Mouse (Mus musculus) C3H10T1/2 (cell line): ENCODE data around the gene Ap1b1. TPM values are rescaled to one million over a fixed set of nuclear protein-coding genes. Genes with fewer than 3 reads are reported as not detected.

ENCODE experiments used
- polyA plus RNA-seq, 2 experiments: library from polyadenylated mRNA; unstranded; fragments of >200 nt; fragmentation: generic; extraction: Trizol; gene quantifications; one replicate each; pipeline ENCODE4 v1.2.1; 2012; ENCODE audit warnings: missing spikeins in 2 of 2

Ap1b1 gene
- polyA plus RNA-seq: 10 to 100 TPM; 25.8 to 50.7 TPM

DNA sequence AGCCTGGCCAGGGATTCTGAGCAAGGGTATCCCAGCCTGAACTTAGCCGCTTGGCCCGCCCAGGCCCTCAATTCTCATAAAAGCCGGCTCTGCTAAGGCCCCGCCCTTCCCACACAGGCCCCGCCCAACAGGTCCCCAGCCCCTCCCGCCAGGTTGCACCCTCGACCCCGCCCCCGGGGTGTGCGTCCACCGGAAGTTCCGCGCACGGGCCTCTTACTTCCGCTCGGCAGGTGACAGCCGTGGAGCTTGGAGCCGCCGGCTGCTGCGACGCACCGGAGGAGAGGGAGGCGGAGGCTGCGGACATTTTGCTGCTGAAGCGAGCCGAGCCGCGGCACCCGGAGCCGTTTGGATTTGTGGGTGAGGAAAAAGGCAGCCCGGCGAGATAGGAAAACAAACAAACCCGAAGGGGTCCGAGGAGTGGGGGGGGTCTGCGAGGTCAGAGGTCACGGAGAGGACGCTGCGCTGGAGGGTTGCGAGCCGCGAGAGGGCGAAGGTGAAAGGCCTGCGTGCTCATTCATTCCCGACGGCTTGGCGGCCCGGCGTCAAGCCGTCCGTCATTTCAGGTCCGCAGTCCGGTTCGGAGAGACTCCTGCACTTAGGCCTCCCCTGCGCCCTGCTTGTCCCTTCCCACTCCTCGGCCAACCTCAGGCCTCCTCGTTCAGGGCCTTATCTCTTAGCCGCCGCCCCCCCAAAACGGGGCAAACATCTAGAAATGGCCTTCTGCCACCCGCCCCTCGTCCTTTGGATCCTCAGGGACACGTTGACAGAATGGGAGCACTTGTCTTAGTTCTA lies at the start of gene Ap1b1:
Gene Ap1b1, plus strand, starts transcription at position 130 of the 792 bp plus-strand sequence.

DNA sequence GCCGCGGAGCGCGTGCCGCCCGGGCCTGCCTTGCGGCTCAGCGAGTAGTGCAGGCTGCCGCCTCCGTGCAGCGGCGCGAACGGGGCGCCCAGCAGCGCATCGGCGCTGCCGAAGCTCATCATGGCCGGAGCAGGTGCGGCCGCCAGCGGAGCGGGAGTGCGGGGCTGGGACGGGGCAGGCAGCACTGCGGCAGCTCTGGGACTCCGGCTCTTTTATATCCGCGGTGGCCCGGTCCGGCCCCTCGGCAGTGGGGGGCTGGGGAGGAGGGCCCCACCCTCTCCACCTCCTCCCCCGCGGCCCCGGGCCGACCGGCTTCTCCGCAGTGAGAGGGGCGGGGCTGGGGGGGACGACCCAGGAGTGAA lies 38.8 kb upstream of the Ap1b1 start, which contains the start of gene Nefh:
Gene Nefh, minus strand, starts transcription at position 252 of the 362 bp plus-strand sequence.

DNA sequence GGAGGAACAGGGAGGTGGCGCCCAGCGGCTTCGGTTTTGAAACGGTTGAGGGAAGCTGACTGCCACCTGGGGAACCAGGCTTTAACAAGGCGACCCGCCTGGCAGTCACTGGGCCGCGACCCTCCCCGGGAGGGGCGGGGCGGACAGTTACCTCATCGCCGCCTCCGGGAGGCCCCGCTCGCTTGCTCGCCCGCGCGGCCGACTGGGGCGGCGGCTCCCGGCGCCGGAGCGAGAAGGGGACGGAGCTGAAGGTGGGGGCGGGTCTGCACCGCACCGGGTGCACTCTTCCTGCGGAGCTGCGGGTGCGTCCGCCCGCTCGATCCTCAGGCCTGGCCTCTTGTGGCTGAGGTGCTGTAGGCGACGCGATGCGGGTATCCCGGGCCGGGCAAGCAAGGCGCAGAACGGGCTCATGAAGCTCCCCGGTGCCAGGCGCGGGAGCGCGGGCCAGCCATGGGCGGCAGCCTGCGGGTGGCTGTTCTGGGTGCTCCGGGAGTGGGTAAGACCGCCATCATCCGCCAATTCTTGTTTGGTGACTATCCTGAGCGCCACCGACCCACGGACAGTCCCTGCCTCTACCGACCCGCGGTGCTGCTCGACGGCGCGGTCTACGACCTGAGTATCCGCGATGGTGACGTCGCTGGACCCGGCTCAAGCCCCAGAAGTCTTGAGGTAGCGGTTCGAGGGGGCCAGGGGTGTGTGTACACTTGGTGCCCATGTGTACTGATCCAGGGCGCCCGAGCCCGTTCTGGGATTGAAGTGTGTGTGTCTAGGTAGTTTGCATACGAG lies 71.4 kb downstream of the Ap1b1 start, which contains the start of gene Rasl10a:
Gene Rasl10a, plus strand, starts transcription at position 273 of the 786 bp plus-strand sequence.

DNA sequence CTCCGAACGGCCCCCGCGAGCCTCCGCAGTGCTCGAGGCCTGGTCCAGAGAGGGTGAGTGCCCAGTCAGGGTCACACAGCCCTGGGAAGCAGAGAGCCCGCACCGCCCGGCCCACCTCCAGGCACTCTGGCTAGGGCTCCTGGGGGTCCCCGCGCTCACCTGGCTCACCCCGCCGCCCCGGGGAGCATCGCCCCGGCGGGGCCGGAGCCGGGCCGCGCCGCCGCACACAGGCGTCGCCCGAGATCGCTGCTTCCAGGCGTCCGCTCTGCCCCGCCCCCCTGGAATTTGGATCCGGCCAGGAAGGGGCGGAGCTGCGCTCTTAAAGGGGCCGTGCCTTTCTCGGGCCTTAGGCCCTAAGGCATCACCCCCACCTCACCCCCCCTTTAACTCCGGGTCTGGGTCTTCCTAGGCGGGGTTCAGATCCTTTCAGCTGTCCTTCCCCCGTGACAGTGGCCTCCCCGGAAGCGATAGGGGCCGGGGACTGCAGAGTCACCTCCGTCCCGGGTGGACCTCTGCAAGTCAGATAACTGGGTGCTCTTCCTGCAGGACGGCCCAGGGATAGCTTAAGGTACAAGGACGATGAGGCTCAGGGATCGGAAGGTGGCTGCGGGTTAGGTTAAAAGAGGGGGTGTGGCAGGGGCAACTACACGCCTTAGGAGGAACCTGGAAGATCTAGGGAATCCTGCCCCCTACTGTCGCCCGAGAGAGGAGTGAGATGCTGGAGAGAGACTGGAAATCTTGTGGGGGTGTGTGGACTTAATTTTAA lies 78.6 kb downstream of the Ap1b1 start, which contains the start of gene Gas2l1:
Gene Gas2l1, minus strand, starts transcription at position 272 of the 766 bp plus-strand sequence.

Other genes starting within 250 kb of the Ap1b1 start
- under 1 TPM; 0.09 to 0.21 TPM for gene Cabp7, start 240.0 kb upstream of the Ap1b1 start, polyA plus RNA-seq
- 10 to 100 TPM in 1 of 2 experiments, 1 to 10 TPM in 1; 9.6 to 38.1 TPM for gene Nf2, start 137.3 kb upstream of the Ap1b1 start, polyA plus RNA-seq
- 10 to 100 TPM in 1 of 2 experiments, 1 to 10 TPM in 1; 6.7 to 11.4 TPM for gene Nipsnap1, start 112.9 kb upstream of the Ap1b1 start, polyA plus RNA-seq
- gene Thoc5, start 91.5 kb upstream of the Ap1b1 start, polyA plus RNA-seq: 10 to 100 TPM; 35.7 to 37.1 TPM
- gene Nefh, start 38.8 kb upstream of the Ap1b1 start, polyA plus RNA-seq: under 1 TPM in 1 of 2 experiments, not detected in 1; 0.04 TPM
- under 1 TPM; 0.06 to 0.17 TPM for gene Rasl10a, start 71.3 kb downstream of the Ap1b1 start, polyA plus RNA-seq
- 10 to 100 TPM; 66.5 to 86.7 TPM for gene Gas2l1, start 78.5 kb downstream of the Ap1b1 start, polyA plus RNA-seq
- 10 to 100 TPM; 18.0 to 25.3 TPM for gene Rhbdd3, start 112.1 kb downstream of the Ap1b1 start, polyA plus RNA-seq
- 100 to 1,000 TPM in 1 of 2 experiments, 10 to 100 TPM in 1; 45.9 to 155 TPM for gene Ewsr1, start 112.4 kb downstream of the Ap1b1 start, polyA plus RNA-seq
- under 1 TPM in 1 of 2 experiments, not detected in 1; 0.09 TPM for gene Emid1, start 165.4 kb downstream of the Ap1b1 start, polyA plus RNA-seq